Mouse (Mus musculus) embryo, embryonic 10.5 days (tissue): ENCODE measurements around the gene Polk.

Experiments used
- DNase-seq: peaks from one replicate; pipeline ENCODE4 v3.0.0-alpha.2; 2015; ENCODE audit warnings: low spot score

Gene Polk

DNA sequence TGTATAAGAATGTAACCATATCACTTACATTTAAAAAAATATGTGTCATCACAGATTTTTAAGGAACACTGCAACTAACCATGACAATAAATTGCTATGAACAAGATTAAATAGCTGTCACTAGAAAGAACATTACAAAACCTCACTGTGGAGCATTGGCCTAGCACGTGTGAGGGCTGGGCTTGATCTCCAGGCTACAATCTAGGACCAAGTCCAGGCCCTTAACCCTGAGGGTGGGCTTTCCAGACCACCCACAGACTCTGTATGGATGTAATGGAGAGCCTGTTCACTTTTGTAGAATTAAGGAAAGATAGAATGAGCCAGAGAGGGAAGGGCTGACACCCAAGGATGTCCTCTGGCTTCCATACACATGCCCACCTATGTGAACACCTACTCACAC is 79.7 kb downstream of the Polk start:
- no peak for DNase-seq

DNA sequence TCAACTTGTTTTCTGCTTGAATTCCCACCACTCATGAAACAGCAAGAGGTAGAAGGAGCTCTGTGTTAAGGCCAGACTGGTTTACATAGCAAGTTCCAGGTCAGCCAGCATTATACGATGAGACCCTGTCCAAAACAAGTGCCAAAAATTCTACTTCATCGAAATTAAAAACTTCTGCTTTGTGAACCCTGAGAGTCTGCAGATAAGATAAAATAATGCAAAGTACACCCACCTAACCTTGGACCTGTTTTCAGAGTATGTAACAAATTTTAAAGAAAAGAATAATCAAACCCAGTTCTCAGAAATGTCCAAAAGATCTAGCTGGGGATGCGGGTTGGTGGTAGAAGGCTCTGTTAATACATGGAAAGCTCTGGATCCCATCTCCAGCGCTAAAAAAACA is 83.8 kb downstream of the Polk start:
- no peak for DNase-seq

DNA sequence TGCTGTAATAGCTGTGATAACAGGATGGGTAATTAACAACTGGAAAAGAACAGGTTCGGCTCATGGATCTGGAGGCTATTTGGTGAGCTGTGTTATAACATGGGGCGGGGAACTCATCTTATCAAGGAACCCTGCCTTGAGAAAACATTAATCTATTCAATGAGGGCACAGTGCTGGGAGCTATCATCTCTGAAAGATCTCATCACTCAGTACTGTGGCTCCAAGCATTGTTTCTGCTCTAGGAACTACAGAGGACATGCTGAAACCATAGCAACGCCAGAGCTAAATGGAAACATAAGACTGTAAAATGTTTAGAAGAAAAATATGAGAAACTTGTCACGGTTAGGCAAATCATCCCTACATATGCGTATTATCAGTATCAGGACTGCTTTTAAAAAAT is 84.4 kb downstream of the Polk start:
- no peak for DNase-seq

DNA sequence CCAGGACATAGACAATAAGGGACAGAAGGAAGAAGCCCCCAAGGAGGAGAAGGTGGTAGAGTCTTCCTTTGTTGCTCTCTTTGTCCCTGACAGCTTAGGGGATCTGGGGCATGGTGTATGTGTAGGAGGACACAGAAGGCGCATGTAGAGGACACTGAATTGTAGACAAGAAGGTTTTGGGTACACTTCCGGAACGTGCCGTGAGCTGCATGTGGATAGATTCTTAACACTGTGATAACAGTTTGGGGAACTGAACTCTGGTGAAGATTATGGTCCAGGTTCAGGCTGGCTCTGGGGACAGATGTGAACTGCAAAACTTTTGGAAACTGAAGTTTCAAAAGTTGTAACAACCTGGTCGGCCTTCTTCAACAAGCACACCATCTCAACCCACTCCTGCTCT is 84.8 kb downstream of the Polk start:
- DNase-seq, result no peak

DNA sequence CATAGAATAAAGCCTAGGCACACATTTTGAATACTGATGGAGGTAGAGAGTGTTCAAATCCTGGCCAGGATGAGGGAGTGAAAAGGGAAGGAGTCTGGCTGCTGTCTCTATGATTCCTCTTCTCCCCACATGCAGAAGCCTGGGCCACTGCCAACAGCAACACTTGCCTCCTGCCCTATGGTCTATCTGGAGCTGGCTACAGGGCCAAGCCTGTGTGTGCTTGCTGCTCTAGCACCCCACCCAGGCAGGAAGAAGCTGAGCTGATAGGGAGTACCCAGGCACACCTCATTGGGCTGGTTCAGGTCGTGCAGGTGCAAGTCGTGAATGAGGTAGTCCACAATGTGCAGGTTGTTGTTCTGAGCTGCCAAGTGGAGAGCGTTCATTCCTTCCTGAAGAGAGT is 88.1 kb downstream of the Polk start:
- no peak for DNase-seq

DNA sequence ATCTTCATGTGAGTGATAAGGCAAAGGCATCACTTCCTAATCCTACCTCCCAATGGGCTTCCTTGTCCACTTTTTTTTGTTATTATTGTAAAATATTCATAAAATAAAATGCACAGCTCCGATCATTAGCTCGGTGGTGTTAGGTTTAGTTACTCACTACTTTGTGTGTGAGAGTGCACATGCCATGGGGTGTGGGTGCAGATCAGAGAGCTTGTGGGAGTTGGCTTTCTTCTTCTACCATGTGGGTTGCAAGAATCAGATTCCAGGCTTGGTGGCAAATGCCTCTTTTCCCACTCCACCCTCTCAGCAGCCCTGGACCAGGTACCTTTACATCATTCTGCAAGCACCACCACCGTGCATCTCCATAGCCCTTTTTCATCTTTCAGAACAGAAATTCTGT is 89.8 kb downstream of the Polk start:
- DNase-seq, result no peak

DNA sequence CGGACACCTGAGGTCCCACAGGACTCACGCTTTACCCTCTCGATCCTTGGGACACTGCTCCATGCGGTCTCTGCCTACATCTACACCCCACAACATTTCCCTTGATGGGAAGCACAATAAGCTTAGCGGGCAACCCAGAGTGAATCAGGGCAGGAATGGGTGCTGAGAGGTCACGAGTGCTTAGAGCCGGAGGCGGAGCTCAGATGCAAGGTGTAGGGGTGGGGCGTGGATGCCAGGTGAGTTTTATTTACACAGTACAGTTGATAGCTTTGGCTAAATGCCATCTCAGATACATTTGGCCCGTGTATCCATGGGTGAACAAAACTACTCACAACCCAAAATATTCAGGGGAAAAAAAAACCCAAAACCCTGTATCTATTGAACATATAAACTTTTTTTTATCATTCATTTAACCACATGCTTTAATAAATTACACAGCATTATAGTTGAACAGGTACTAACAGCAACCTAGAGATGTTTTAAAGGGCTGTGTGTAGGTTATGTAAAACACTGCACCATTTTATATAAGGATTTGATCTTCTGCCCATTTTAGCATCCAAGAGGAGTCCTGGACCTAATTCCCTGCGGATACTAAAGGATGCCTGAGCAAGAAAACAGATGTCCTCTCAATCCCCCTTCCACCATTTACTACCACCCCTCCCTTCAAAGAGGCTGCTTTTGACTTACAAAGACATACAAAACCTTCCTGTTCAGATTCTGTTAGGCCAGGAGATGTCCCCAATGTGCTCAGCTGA is 90.8 kb downstream of the Polk start:
- no peak for DNase-seq

DNA sequence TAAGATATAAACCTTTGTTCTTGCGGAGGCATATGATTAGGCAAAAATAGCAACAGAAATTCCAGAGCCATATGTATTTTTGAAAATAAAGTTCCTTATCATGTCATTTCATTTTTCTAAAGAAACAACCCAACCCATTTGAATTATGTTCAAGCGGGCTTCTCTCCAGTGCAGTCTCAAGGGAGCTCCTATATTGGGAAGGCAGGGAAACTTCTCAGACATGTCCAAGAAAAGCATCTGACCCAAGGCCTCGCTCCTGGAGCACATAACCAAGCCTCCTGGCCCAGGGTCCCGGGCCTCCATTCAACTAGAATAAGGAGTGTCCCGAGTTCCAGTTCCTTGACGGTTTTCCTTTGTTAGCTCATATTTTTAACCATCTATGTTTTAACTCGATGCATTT is 91.5 kb downstream of the Polk start:
- no peak for DNase-seq

DNA sequence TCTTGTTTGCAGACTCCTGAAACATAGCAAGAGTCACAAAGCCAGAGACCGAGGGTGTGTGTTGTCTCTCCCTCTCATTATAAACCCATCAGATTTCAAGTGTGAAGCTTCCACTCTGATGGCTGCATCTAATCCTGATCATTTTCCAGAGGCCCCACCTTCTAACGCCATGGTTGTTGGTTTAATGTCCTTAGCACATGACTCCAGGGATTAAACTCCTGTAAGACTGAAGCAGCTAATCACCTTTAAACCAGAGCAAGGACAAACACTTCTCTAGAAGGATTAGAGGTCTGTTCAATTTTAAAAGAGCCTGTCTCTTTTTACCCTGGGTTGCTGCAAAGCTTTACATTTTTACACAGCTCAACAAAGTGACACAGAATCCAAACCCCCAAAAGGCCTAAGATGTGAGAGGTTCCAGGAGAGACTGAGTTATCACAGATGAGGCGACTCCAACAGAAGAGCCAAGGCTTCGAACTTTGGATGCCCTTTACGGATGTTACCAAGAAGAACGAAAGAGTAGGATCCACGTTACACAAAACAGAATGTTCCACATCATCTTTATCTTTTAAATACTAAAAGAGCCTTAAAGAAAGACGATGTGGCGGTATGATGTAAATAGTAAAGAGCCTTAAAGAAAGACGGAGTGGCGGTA is 92.0 kb downstream of the Polk start:
- DNase-seq, result no peak

DNA sequence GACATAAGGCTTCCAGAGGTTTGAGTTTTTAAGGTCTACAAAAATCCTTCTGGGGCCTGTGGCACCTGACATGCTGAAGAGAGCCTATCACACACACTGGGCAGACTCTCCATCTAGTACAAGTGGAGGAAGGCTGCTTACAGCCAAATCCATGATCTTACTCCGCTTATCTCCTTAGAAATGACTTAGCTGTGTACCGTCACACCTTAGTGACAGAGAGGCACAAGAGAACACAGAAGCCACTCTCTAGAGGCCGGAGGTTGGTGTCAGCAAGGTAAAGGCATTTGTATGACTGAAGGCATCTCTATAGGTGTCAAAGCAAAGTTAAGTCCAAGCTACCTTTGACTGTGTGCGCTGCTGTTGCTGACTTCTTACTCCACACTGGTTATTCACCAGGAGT is 101.9 kb downstream of the Polk start:
- no peak for DNase-seq

DNA sequence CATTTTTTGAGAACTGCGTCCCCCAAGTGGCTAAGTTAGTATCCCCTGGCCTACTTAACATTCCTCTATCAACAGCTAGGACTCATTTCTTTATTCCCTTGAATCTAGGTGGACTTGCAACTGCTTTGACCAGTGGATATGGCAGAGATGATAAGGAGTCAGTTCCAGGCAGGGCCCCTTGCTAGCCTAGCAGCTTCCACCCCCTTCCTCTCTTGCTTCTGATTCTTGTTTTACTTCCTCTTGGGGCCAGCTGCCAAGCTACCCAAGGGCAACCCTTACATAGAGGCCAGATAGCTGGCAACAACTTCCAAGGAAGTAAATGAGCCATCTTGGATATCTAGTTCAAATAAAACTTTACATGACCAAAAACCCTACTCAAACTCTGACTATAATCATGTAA is 105.5 kb downstream of the Polk start:
- no peak for DNase-seq

DNA sequence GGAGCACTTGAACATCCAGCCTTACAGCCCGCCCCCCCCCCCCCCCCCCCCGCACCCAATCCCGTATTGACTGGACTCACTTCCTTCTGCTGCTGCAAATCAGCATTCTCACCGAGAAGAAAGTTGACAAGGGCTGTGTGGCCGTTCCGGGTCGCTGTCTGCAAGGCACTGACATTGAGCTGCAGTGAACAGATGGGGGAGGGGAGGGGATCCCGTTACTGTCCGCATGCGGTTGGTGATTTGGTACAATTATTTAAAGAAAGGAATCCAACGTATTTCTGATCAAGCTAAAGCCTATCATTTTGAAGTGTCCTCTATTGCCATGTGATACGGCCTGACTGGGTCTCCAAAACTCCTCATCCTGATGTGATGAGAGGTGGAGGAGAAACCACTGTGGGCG is 106.6 kb downstream of the Polk start:
- DNase-seq, result peak; percentile 59

DNA sequence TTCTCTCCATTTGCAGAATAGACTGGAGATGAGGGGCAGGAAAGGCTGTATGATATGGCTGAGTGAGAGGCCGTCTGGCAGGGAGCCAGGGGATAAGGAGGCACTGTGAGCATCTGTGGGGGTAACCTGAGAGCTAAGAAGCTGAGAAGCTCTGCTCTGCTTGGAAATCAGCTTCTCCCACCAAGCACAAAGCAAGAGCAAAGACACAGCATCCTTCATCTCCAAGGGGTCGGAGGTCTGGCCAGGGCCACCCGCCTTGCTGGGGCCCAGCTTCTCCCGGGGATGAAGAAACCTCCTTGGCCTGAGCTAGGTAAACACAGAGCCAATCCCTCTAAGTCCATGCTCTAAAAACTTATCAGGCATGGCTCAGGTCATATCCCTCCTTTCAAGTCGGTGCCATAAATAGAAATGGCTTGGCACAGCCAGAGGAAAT is 107.5 kb downstream of the Polk start:
- DNase-seq, result peak; percentile 38

DNA sequence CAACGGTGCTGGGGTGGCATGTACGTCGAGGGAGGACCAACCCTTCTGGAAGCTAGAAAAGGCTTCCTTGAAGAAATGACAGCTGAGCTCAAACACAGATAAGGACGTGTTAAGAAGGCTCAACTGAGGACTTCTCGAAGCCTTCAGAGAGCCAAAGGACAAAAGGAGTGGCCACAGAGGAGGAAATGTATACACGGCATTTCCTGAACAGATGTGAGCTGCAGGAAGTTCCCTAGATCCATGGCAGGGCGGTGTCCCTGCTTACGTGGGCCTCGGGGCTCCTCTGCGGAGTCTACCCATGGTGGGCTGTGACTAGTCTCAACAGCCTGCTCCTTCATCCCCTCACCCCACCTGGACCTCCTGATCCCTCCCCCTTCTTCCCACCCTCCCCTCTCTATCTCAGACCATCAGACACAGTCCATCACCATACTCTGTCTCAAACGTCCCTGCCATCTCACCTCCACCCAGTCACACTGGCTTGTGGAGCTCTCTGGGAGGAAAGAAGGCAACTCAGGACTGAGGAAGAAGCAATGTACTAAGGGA is 108.7 kb downstream of the Polk start:
- DNase-seq, result no peak

DNA sequence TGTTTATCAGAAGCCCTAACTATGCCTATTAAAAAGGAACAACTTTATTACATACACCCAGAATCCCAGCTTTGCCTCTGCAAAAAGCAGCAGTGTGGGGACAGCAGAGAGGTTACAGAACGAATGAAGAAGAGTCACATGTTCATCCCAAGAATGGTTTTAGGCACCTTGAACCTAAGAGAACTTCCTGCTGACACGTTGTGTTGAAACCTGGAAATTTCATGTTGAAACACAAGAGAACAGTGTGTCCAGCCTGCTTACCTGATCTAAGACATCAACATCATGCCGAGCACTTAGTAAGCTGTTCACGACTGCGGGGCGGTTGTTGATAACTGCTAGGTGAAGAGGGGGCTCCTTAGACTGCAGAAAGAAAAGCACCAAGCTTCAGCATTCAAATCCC is 109.3 kb downstream of the Polk start:
- no peak for DNase-seq

DNA sequence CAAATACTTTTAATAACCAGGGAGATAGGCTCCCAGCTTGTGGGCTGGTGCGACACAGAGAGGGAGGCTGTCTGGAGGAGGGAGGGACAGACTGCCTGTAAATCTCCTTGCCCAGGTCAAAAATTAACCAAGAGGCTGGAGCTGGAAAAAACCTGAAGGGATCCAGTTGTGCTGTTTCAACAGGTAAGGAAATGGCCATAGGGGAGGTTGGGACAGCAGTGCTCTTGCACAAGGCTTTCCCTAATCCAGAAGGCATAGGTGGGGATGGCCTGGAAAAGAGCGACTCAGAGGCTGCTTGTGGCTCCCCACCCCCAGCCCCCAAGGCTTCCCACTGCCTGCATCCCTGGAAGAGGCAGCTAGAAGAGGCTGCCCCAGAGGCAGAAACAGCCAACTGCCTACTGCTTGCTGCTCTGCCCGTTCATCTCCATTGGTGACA is 110.0 kb downstream of the Polk start:
- no peak for DNase-seq

DNA sequence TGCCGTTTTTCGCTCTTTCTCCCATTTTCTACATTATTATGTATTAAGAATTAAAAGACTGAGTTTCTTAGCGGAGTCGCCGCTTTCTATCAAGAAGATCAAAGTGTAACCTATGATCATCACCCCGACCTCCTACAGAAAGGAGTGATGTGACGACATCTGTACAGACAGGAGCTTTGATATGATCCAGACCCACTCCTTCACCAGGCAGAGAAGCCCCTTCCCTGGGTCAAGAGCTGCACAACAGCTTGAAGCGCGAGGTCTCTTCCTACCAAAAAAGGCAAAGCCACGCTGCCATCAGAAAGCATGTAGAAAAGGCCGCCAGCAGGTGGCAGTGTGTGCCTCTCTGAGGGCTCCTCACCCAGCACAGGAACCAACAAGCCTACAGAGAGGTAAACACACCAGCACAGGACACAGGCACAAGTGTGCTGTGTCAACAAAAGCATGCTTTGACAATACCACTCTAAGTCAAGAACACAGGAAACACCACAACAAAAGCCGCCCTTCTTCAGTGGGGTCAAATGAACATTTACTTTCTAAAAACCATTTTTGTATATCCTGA is 110.7 kb downstream of the Polk start:
- peak; percentile 95 for DNase-seq
